Mouse (Mus musculus) spleen, adult 2 months (tissue): ENCODE results near the gene Gm5134.

Source experiments
- CTCF ChIP-seq: fragments of 200-500 bp; IDR thresholded peaks from 2 replicates; pipeline ENCODE4 v1.5.1; 2011; ENCODE audit warnings: mild to moderate bottlenecking, inconsistent platforms; ENCODE audit not compliant: insufficient read depth, insufficient read length, insufficient replicate concordance; ENCODE audit errors: extremely low read depth
- POLR2A ChIP-seq: fragments of 200-500 bp; IDR thresholded peaks from 2 replicates; pipeline ENCODE4 v1.6.1; 2011; ENCODE audit warnings: low read depth, low read length, inconsistent platforms

- TF ChIP-seq CTCF (no peak), POLR2A (no peak)
Measured at GRCm38 (mm10) chr10:76001160-76001559, 46.8 kb downstream of the Gm5134 start.
